Mouse (Mus musculus): Measurements from ENCODE around the gene Pex13.

The Pex13 gene

DNA sequence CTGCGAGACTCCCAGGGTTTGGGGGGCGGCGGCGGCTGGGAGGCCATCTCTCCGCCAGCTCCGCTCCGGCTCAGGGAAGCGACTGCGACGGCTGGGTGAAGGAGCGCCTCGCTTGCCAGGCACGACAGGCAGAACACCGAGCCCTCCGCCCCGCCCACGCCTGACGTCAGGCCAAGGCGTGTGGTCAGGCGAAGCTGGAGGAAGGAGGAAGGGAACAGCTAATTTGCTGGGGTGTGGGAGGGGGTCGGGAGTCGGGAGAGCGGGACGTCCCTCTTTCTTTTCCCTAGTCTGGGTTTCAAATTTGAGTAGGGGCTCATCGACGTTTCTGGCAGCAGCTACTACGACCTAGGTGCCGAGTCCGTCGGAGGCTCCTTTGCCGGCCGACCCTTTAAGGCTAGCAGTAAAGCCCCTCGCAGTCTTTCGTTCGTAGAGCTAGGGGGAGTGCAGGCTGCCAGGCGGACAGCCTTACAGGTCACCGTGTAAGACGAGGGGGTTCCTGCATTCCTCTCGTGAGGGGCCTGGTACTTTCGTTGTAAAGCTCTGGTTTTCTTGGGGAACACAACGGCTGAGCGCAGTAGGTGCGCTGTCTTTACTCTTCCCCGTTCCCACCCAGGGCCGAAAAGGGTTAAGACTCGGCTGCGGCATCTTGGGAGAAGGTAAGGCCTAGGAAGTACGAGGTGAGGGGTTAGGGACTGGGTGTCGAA, at the start of gene Pex13:
TSS of gene Pex13 (minus strand) at position 162 of the 704 bp plus-strand sequence.
- peak; percentile 90 to 93 for DNase-seq

GRCm38 (mm10) chr11:23712299-23712698, 46.5 kb upstream of the Pex13 start:
- DNase-seq = no peak

DNA sequence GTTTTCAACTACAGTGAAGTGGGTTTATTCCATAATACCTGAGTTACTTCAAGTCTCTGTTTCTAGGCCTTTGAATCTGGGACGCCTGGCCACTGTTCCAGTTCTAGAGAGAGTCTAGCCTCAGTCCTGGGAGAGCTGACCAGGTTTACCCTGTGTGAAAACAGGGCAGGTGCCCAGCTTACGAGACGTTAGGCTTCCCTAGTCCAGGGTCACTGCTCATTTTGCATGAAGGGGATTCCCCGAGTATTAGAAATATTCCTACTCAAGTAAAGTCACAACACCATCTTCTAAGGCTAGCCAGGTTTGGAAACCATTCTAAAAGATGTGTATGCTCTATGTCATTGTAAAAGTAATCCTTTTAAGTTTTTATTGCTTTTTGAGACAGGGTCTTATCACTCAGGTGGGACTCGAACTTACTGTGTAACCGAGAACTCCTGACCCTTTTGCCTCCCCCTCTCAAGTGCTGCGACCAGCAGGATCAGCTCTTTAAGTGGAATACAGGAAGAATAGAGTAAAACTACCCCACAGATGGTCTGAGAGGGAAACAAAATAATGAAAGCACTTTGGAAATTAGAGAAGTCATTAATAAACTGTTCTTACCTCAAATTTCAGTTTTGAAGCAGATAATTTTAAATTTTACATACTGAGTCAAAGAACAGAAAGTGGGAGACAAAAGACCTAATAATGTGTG, 39.0 kb upstream of the Pex13 start:
- DNase-seq = no peak

DNA sequence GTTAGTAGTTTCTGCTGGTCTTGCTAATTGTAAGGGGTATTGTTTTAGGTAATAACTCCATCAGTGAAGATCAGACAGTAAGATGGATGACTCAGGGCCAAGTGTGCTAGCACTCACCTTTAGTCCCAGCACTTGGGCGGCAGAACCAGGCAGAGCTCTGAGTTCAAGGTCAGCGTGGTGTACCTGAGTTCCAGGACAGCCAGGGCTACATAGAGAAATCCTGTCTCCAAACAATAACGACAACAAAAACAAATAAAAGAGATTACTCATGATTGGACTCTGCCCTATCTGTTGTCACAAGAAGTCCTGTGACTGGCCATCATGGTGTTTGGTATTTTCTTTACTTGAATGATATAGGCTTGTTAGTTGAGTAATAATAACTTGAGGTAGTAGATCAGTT, 36.1 kb upstream of the Pex13 start:
- DNase-seq = no peak

- DNase-seq = no peak
Measured at GRCm38 (mm10) chr11:23699414-23700095, 33.8 kb upstream of the Pex13 start.

GRCm38 (mm10) chr11:23698526-23698925, 32.8 kb upstream of the Pex13 start:
- DNase-seq = no peak

DNA sequence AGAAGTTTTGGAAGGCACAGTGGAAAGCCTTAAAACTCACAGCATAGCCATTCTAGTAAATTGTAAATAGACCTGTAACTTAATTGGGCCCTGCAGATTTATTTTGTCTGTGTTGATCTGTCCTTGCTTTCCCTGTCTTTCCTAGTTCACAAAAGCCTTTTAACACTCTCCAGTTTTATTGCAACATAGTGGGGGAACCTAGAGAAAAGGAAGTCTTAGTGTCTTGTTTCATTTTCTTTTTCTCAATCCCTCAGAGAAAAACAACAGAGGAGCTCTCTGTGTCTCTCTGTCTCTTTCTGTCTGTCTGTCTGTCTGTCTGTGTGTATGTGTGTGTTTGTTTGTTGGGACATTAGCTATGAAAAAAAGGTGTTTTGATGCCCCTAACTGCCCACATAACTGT, 30.1 kb upstream of the Pex13 start:
- DNase-seq = no peak

GRCm38 (mm10) chr11:23693286-23693685, 27.5 kb upstream of the Pex13 start:
- DNase-seq = no peak

DNA sequence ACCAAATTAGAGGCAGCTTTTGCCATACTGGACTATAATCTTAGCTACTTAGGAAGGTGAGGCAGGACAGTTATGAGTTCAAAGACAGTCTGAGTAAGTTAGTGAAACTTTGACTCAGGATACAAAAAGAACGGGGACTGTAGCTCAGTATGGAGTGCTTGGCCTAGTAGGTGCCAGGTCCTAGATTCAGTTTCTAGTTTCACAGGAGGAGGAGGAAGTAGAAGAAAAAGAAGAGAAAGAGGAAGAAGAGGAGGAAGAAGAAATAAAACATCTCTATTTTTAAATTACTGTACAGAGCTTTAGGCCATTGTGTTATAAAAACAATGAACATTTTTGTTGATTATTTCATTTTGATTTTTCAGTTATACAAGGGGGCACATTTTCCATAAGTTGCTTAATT, 22.3 kb upstream of the Pex13 start:
- DNase-seq = no peak

GRCm38 (mm10) chr11:23686671-23687070, 20.9 kb upstream of the Pex13 start:
- no peak for DNase-seq

DNA sequence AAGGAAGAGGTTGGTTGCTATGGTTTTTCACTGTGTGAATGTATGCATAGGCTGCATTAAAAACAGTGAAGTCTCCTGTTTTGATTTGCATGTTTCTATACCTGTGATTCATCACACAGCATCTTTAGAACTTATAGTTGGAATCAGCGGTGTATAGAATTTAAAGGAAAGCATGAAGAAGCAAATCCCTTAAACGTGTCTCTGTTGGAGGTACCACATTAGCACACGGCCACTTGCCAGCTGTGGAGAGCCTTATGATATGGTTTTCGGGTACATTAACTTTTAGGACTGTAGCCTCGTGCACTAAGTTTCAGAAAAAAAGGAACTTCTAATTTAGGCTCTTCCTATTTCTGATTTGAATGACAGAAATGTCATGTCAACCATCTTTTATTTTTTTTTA, 16.8 kb upstream of the Pex13 start:
- no peak for DNase-seq

DNA sequence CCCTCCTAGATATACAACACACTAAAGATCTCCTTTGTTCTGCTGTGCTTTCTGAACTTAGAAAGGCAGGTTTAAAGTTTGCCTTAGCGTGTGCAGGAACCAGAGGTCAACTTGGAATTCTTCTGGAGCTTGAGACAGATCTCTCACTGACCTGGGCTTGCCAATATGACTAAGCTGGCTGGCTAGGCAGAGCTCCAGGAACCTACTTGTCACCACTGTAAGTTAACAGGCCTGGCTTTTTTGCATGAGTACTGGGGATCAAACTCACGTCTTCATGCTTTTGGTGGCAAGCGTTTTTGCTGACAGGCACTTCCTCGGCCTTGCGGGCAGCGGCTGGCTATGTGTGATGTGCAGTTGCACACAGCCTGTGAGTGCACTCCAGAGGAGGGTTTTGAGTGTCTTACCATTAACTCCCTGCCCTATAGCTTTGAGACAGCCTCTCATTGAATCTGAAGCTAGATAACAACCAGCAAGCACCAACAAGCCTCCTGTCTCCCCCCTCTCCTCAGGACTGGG, 14.7 kb upstream of the Pex13 start:
- no peak for DNase-seq

GRCm38 (mm10) chr11:23679044-23679642, 13.4 kb upstream of the Pex13 start:
- DNase-seq = peak; percentile 14 to 38

DNA sequence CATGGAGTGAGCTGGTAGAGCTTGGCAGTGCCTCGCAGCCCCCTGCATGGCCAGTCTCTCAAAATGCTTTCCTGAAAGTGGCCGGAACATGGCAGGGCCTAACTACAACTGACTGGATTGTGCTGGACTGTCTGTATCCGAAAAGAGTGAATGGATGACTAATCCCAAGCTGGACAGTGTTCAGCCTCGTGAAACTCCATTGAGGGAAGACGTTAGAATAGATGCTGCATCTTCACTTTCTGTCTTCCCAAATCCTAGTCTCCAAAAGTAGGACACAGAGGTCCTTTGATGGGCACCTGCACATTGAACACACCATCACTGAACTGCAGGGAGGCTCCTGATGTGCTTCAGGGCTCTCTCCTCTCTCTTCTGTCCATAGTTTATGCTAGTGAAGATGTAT, 10.3 kb upstream of the Pex13 start:
- DNase-seq = no peak

DNA sequence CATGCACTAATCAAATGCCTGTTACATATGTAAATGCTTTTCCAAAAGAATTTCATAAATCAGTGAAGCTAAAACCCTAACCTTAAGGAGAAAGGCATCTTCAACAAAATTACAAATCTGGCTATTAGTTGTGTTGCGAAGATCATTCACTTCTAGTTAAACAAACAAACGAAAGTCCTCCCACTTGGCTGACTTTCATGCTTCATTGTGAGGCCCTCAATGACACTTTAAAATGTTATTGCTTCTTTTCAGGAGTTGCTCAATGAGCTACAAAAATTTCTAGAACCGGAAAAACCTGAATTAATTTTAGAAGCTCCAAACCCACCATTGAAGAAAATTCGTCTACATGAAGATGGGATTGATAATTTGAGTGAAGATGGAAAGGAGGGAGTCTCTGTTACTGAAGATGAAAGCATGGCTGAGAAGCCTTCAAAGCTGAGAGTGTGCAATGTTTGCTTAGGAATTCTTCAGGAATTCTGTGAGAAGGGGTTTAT, 6.5 kb upstream of the Pex13 start:
- DNase-seq = no peak

GRCm38 (mm10) chr11:23667128-23667527, 1.4 kb upstream of the Pex13 start:
- DNase-seq = peak in 1 of 2 experiments; percentile 16

DNA sequence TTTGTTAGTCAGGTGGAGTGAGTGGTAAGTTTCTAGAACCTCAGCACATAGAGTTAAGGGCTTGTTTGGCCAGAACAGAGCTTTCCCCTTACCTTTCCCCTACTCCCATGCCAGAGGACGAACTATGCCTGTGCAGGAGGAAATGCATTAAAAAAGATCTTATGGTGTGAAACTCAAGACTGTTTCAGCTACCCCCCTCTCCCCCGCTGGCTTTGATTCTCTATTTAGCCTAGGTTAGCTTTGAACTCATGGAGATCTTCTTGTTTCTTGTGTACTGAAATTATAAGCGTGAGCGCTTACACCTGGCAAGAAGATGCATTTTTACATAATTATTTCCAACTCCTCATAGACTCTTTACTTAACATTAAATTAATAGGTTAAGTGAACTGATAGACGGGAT, 767 bp upstream of the Pex13 start:
- no peak for DNase-seq

DNA sequence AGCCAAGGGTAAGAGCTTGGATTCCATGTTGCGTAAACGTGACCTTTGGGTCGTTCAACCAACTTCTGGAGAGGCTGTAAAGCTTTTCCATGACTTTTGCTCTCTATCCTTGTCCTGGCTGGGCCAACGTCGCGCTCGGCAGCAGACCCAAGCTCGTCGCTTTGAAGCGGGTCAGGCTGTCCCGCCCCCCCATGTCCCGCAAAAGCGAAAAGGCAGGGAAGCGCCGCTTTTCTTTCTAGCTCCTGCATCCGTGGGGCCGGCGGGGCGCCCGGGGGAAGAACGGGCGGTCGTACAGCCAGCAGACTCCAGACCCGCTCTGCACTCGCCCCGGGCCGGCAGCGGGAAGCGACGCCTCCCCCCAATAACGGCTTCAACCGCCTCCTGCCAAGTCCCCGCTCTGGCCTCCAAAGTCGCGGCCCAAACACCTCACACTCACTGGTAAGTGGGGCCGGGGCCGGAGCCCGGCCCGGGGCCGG, 410 bp downstream of the Pex13 start, which contains the start of gene Pus10:
TSS of gene Pus10 (plus strand) at position 364 of the 476 bp plus-strand sequence.
- no peak for DNase-seq

DNA sequence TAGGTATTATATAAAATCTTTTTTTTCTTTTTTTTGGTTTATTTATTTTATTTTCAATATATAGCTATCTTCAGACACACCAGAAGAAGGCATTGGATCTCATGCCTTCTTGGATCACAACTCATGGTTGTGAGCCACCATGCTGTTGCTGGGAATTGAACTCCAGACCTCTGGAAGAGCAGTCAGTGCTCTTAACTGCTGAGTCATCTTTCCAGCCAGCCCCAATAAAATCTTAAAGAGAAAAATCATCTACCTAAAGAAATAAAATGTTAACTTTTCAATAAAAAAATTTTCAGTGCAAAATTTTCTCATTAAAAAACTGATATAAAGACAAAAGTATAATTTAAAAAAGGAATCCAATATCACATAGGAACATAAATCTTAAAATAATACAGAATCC, 1.5 kb downstream of the Pex13 start:
- no peak for DNase-seq

DNA sequence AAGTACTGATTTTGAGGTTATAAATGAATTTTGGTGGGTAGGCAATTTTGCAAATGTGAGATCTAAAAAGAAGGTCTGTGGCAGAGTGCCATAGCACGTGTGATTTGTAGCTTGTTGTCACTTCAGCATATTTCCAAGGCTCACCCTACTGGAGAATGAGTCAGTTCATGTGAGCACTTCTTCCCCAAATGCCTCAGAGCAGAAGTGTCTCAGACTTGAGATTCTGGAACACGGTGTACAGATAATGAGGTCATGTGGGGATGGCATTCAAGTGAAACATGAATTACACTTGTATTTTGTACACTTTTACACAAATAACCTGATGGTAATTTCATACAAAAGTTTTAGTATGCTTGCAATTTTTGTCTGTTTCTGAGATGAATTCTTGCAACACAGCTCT, 8.0 kb downstream of the Pex13 start:
- no peak for DNase-seq

- DNase-seq = no peak
Measured at GRCm38 (mm10) chr11:23653666-23654065, 12.1 kb downstream of the Pex13 start.

GRCm38 (mm10) chr11:23647835-23648234, 17.9 kb downstream of the Pex13 start:
- no peak for DNase-seq

- no peak for DNase-seq
Measured at GRCm38 (mm10) chr11:23647431-23647830, 18.3 kb downstream of the Pex13 start.

All from thymus, postnatal 36 days (tissue).